Mouse (Mus musculus) midbrain, embryonic 13.5 days (tissue): ENCODE results near the gene Adcy10. TPM values are rescaled to one million over a fixed set of nuclear protein-coding genes. Genes with fewer than 3 reads are reported as not detected.

Experiments used
- ATAC-seq: fragments of 200-750 bp; cut with Nextera tagmentation; 2 replicates; pipeline ENCODE4 v1.8.0; 2017; ENCODE audit warnings: mild to moderate bottlenecking, moderate TSS enrichment, moderate library complexity
- H3K27ac ChIP-seq: fragments of 300-500 bp; sonication (generic); 2 replicates; pipeline ENCODE4 v1.5.1; 2015; ENCODE audit warnings: inconsistent platforms, mild to moderate bottlenecking, moderate library complexity
- H3K27me3 ChIP-seq: fragments of 300-500 bp; sonication (generic); 2 replicates; pipeline ENCODE4 v1.6.1; 2015; ENCODE audit warnings: mild to moderate bottlenecking, inconsistent platforms
- H3K36me3 ChIP-seq: fragments of 300-500 bp; sonication (generic); 2 replicates; pipeline ENCODE4 v1.6.1; 2015; ENCODE audit warnings: mild to moderate bottlenecking, inconsistent platforms
- H3K4me1 ChIP-seq: fragments of 300-500 bp; sonication (generic); replicated peaks from 2 replicates; pipeline ENCODE4 v1.6.1; 2015; ENCODE audit warnings: inconsistent platforms
- H3K4me2 ChIP-seq: fragments of 300-500 bp; sonication (generic); replicated peaks from 2 replicates; pipeline ENCODE4 v1.6.1; 2015; ENCODE audit warnings: moderate library complexity, mild to moderate bottlenecking, inconsistent platforms
- H3K4me3 ChIP-seq: fragments of 300-500 bp; sonication (generic); replicated peaks from 2 replicates; pipeline ENCODE4 v1.5.1; 2015; ENCODE audit warnings: mild to moderate bottlenecking, inconsistent platforms
- H3K9ac ChIP-seq: fragments of 300-500 bp; sonication (generic); replicated peaks from 2 replicates; pipeline ENCODE4 v1.6.1; 2015; ENCODE audit warnings: mild to moderate bottlenecking, inconsistent platforms
- H3K9me3 ChIP-seq: fragments of 300-500 bp; sonication (generic); 2 replicates; pipeline ENCODE4 v1.6.1; 2016; ENCODE audit warnings: mild to moderate bottlenecking, inconsistent platforms
- WGBS: fragments of 180-500 bp; shearing (Covaris S2); methylation state at CpG from one replicate; pipeline ENCODE4 v1.1.7; 2015; 5-methylcytosine and 5-hydroxymethylcytosine counted together
- polyA plus RNA-seq: library from polyadenylated mRNA; unstranded; fragments of >200 nt; fragmentation: Nextera tagmentation; extraction: Ambion mirVana; gene quantifications from 2 replicates; pipeline ENCODE4 v1.2.1, GENCODE M21; 2015

The Adcy10 gene
- polyA plus RNA-seq, 1 experiment from 2014 or later, result 0.11 TPM

- Histone ChIP-seq H3K9me3 (no peaks in the 10 kb centered on the region), H3K4me2 (no peak overlapping the region), H3K4me1 (no peaks in the 10 kb centered on the region), H3K36me3 (no peaks in the 10 kb centered on the region), H3K27me3 (no peaks in the 10 kb centered on the region), H3K4me3 (no peak overlapping the region), H3K27ac (no peak overlapping the region), H3K9ac (no peak overlapping the region)
- no peak for ATAC-seq
- 68% methylated on average over 5 of the region's 5 CpGs for WGBS
Observed at GRCm38 (mm10) chr1:165537241-165537807, 52.3 kb downstream of the Adcy10 start.

GRCm38 (mm10) chr1:165556711-165557110 lies 71.7 kb downstream of the Adcy10 start:
- no peaks in the 10 kb centered on the region for H3K36me3 ChIP-seq
- H3K27me3 ChIP-seq, result no peaks in the 10 kb centered on the region
- H3K4me3 ChIP-seq, result no peak overlapping the region
- H3K9ac ChIP-seq, result no peak overlapping the region
- no peaks in the 10 kb centered on the region for H3K4me1 ChIP-seq
- no peak overlapping the region for H3K4me2 ChIP-seq
- H3K9me3 ChIP-seq, result peaks cover 6% of the 10 kb centered on the region; the same call in 1 of the 2 replicates
- no peak for ATAC-seq
- H3K27ac ChIP-seq, result no peak overlapping the region
- WGBS, result 72% methylated on average over 2 of the region's 2 CpGs

- Histone ChIP-seq H3K36me3 (no peaks in the 10 kb centered on the region), H3K27me3 (no peaks in the 10 kb centered on the region), H3K9me3 (no peaks in the 10 kb centered on the region), H3K4me3 (no peak overlapping the region), H3K4me2 (no peak overlapping the region), H3K27ac (no peak overlapping the region), H3K9ac (no peak overlapping the region), H3K4me1 (no peaks in the 10 kb centered on the region)
- ATAC-seq, result no peak
- WGBS, result 91% methylated on average over 9 of the region's 9 CpGs
Observed at GRCm38 (mm10) chr1:165559073-165559472, 74.1 kb downstream of the Adcy10 start.

DNA sequence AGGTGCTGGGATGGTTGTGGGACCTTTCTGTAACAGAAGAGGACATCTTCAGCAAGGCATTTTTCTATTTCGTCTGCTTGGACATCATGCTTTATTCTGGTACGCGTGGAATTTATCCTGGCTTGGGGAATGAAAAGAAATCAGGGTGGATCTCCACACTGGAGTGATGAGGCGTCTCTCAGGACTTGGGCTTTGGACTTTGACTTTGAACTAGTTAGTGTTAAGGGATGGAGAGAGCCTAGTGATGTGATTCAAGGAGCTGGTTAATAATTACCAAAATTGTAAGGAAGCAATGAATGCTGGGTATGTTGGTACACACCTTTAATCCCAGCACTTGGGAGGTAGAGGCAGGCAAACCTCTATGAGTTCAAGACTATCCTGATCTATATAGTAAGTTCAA lies 80.3 kb downstream of the Adcy10 start:
- Histone ChIP-seq H3K9me3 (no peaks in the 10 kb centered on the region), H3K36me3 (no peaks in the 10 kb centered on the region), H3K27ac (no peak overlapping the region), H3K4me3 (no peak overlapping the region), H3K4me1 (no peaks in the 10 kb centered on the region), H3K4me2 (no peak overlapping the region), H3K9ac (no peak overlapping the region), H3K27me3 (no peaks in the 10 kb centered on the region)
- ATAC-seq, result no peak
- WGBS, result 94% methylated on average over 4 of the region's 4 CpGs

GRCm38 (mm10) chr1:165567466-165567865 lies 82.5 kb downstream of the Adcy10 start:
- Histone ChIP-seq H3K9me3 (no peaks in the 10 kb centered on the region), H3K4me2 (no peak overlapping the region), H3K36me3 (no peaks in the 10 kb centered on the region), H3K9ac (no peak overlapping the region), H3K4me3 (no peak overlapping the region), H3K27me3 (no peaks in the 10 kb centered on the region), H3K27ac (no peak overlapping the region), H3K4me1 (no peaks in the 10 kb centered on the region)
- no peak for ATAC-seq
- WGBS, result 82% methylated on average over 7 of the region's 7 CpGs

DNA sequence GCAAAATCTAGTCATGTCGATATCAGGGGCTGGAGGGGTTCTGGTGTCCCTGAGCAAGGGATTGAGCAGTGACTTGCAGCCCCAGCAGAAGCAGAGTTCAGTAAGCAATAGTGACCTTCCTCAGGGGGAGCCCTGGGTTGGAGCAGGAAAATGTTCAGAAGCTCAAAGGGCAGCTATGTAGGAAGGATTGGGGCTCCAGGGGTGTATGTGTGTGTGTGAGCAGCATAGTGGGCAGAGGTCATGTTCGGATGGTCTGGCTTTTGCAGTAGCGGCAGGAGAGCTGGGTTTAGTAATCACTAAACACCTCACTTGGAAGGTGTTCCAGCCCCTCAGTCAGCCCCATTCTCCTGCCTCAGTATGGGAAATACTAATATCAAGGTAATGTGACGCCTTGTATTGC lies 91.0 kb downstream of the Adcy10 start:
- 86% methylated on average over 4 of the region's 4 CpGs for WGBS
- no peak overlapping the region for H3K4me2 ChIP-seq
- H3K27ac ChIP-seq, result no peak overlapping the region
- H3K27me3 ChIP-seq, result no peaks in the 10 kb centered on the region
- no peaks in the 10 kb centered on the region for H3K36me3 ChIP-seq
- no peak overlapping the region for H3K9ac ChIP-seq
- no peaks in the 10 kb centered on the region; the same call in 1 of the 2 replicates for H3K9me3 ChIP-seq
- no peak for ATAC-seq
- H3K4me1 ChIP-seq, result no peaks in the 10 kb centered on the region
- no peak overlapping the region for H3K4me3 ChIP-seq

- H3K4me3 ChIP-seq, result no peak overlapping the region
- H3K27me3 ChIP-seq, result no peaks in the 10 kb centered on the region
- WGBS, result 85% methylated on average over 9 of the region's 9 CpGs
- H3K36me3 ChIP-seq, result no peaks in the 10 kb centered on the region
- no peak for ATAC-seq
- H3K9ac ChIP-seq, result no peak overlapping the region
- no peaks in the 10 kb centered on the region; the same call in 1 of the 2 replicates for H3K9me3 ChIP-seq
- no peaks in the 10 kb centered on the region for H3K4me1 ChIP-seq
- H3K4me2 ChIP-seq, result no peak overlapping the region
- H3K27ac ChIP-seq, result no peak overlapping the region
Observed at GRCm38 (mm10) chr1:165576459-165577112, 91.6 kb downstream of the Adcy10 start.

- no peak overlapping the region for H3K9ac ChIP-seq
- no peak overlapping the region for H3K27ac ChIP-seq
- H3K4me2 ChIP-seq, result no peak overlapping the region
- H3K27me3 ChIP-seq, result no peaks in the 10 kb centered on the region
- no peaks in the 10 kb centered on the region for H3K36me3 ChIP-seq
- 51% methylated on average over 5 of the region's 5 CpGs for WGBS
- ATAC-seq, result no peak
- H3K9me3 ChIP-seq, result no peaks in the 10 kb centered on the region; the same call in 1 of the 2 replicates
- H3K4me3 ChIP-seq, result no peak overlapping the region
- no peaks in the 10 kb centered on the region for H3K4me1 ChIP-seq
Observed at GRCm38 (mm10) chr1:165579332-165579731, 94.3 kb downstream of the Adcy10 start.

DNA sequence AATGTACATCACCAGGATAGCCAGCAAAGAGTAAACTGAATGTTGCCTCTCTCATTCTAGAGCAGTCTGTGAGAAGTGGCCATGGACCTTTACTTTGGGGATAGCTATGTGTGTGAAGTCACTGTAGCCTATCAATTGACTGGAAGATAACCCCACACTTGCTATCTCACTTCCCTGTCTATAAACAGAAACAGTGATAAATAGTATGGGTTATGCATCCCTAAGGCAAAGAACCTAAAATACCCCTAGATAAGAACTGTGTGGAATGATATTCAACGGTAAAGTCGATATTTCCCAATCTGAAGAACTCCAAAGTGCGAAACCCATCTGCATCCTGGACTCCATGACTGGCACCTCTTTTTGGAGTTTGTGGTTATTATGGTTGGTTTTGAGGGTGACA lies 96.3 kb downstream of the Adcy10 start:
- Histone ChIP-seq H3K9ac (no peak overlapping the region), H3K9me3 (no peaks in the 10 kb centered on the region; the same call in 1 of the 2 replicates), H3K4me2 (no peak overlapping the region), H3K27me3 (no peaks in the 10 kb centered on the region), H3K4me3 (no peak overlapping the region), H3K4me1 (no peaks in the 10 kb centered on the region), H3K27ac (no peak overlapping the region), H3K36me3 (no peaks in the 10 kb centered on the region)
- ATAC-seq, result no peak
- 93% methylated on average over 3 of the region's 3 CpGs for WGBS

DNA sequence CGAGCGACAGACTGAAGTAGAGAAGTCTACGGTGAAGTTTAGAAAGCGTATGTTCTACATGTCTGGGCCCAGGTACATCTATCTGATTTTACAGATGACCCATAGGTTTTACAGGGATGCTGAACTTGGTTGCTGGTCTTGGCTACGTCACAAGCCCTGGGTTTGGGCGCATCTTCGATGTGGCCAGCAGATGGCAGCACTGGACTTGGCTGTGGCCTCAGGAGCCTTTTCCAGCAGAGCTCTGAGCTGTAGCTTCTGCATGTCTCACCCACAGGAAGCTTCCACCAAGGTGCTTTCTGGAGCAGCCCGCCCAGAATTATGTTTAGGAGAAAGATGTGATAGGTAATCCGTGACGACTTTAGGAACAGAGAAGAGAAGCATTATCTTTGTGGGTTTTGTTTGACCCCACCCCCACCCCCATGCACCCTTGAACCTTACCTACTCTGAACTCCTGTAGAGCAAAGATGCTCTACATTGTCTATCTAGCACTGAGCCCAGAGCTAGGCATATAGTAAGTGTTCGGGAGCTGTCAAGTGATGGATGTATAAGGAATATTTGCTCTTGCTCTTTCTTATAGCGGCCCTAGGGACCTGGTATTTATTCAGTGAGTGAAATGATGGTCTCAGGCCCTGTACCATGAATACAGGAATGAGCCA lies 98.7 kb downstream of the Adcy10 start:
- Histone ChIP-seq H3K4me2 (no peak overlapping the region), H3K4me1 (no peaks in the 10 kb centered on the region), H3K9ac (no peak overlapping the region), H3K9me3 (no peaks in the 10 kb centered on the region; the same call in 1 of the 2 replicates), H3K27ac (no peak overlapping the region), H3K36me3 (no peaks in the 10 kb centered on the region), H3K4me3 (no peak overlapping the region), H3K27me3 (no peaks in the 10 kb centered on the region)
- WGBS, result 29% methylated on average over 12 of the region's 12 CpGs
- ATAC-seq, result peak; percentile 75

- Histone ChIP-seq H3K4me3 (no peak overlapping the region), H3K9ac (no peak overlapping the region), H3K4me1 (0 out of 2 replicates have a peak, but pooled peaks cover 4% of the 10 kb centered on the region), H3K4me2 (no peak overlapping the region), H3K27ac (no peak overlapping the region), H3K36me3 (peaks cover under 1% of the 10 kb centered on the region; the same call in 1 of the 2 replicates), H3K9me3 (no peaks in the 10 kb centered on the region), H3K27me3 (no peaks in the 10 kb centered on the region)
- 68% methylated on average over 14 of the region's 14 CpGs for WGBS
- no peak for ATAC-seq
Observed at GRCm38 (mm10) chr1:165585389-165586104, 100.6 kb downstream of the Adcy10 start.

DNA sequence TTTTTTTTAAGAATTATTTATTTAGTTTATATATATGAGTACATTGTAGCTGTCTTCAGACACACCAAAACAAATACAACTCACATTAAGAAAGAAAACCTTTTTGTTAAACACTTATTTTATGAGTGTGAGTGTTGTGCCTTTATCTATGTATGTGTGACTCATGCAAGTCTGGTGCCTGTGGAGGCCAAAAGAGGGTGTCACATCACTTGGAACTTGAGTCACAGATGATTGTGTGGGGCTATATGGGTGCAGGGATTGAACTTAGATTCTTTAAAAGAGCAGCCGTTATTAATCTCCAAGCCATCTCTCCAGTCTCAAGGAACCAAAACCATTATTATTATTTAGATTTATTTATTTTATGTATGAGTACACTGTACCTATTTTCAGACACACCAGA lies 101.4 kb downstream of the Adcy10 start:
- Histone ChIP-seq H3K4me3 (no peak overlapping the region), H3K4me1 (0 out of 2 replicates have a peak, but pooled peaks cover 4% of the 10 kb centered on the region), H3K36me3 (peaks cover 8% of the 10 kb centered on the region), H3K9ac (no peak overlapping the region), H3K27ac (no peak overlapping the region), H3K9me3 (no peaks in the 10 kb centered on the region), H3K4me2 (no peak overlapping the region), H3K27me3 (no peaks in the 10 kb centered on the region)
- no peak for ATAC-seq
- 91% methylated on average over 1 of the region's 1 CpGs for WGBS
